Mouse (Mus musculus) CD4-positive, CD25-positive, alpha-beta regulatory T cell, adult 4 months (primary cell): ENCODE results near the gene Zfp866. TPM values are rescaled to one million over a fixed set of nuclear protein-coding genes. Genes with fewer than 3 reads are reported as not detected.

ENCODE experiments used
- ATAC-seq: one replicate; pipeline ENCODE4 v1.8.0; 2017
- polyA plus RNA-seq, 2 experiments: library from polyadenylated mRNA; unstranded; fragments of 100-300 nt; shearing (Covaris generic); gene quantifications; one replicate each; pipeline ENCODE4 v1.2.1; 2017

Zfp866 gene
- polyA plus RNA-seq, result 10 to 100 TPM; 16.4 to 23.9 TPM

DNA sequence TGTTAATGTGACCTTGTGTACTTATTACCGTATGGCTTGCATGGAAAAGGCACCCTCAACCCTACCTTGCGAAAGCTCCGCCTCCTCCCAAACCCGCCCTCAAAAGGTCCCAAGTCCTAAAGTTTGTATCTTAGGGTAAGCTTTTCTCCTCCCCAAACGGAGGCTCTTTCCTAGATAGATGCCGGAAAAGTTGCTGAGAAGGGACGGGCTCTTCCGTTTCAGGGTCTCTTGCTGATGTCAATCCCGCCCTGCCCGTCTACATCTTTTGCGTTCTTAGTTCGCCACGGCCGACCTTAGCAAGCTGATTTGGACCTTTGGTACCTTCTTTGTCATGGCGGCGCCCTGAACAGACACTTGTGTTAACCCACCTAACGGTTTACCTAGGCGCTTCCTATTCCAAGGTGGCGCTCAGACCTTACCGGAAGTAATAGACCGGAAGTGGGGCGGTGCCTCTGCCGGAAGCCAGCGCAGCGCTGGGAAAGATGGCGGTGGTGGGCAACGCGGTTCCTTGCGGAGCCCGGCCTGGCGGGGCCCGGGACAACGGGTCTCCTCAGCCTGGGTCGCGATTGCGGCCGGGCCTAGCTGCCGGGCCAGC is at the start of gene Zfp866, which contains the start of gene Atp13a1:
Gene Zfp866, minus strand, starts transcription at position 406 of the 595 bp plus-strand sequence.
Gene Atp13a1, plus strand, starts transcription at position 391 of the 595 bp plus-strand sequence.
- ATAC-seq, result peak; percentile 97

DNA sequence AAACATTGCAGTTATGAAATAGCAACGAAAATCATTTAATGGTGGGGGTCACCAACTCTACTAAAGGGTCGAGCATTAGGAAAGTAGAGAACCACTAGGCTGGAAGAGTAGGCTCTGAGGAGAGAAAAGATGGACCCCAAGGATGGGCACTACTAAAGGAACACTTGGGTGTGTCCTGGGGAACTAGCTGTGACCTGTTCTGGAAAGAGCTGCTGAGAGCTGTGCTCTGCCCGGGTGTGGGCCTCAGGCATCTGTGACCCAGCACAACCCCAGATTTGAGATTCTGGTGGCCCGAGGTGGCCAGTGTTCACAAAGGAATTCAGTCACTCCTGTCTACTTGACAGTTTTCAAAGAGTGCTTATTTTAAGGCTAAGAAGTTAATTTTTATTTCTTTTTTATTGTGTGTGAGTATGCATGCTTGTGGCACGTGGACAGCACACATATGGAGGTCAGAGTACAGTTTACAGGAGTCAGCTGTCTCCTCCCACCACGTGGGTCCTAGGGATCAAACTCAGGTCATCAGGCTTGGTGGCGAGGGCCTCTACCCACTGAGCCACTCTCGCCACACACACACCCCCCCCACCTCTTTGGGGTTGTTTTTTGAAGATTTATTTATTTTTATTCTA is 46.2 kb upstream of the Zfp866 start:
- ATAC-seq, result no peak

DNA sequence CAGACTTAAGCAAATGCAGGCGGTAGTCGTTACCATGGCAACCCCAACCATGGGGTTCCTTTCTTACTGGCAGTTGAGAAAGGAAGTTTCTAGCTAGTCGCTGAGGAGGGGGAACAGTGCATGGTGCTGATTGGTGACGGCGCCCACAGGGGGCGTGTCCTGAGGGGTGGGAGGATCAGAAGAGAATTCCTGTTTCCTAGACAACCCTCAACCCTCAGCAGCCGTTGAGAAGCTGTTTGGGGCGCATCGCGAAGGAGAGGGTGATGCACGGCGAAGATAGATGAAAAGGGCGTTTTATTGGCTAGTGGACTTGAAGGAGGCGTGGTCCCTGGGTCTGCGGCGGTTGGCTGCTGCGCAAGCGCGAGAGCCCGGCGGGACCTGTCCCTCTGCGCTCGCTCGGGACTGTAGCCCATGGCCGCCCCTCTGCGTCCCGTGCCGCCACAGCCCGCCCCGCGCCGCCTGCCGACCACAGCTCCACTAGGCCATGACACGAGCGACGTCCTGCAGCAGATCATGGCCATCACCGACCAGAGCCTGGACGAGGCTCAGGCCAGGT is 41.4 kb upstream of the Zfp866 start, which contains the start of gene Pbx4:
Gene Pbx4, plus strand, starts transcription at position 194 of the 556 bp plus-strand sequence.
- ATAC-seq, result peak; percentile 97

DNA sequence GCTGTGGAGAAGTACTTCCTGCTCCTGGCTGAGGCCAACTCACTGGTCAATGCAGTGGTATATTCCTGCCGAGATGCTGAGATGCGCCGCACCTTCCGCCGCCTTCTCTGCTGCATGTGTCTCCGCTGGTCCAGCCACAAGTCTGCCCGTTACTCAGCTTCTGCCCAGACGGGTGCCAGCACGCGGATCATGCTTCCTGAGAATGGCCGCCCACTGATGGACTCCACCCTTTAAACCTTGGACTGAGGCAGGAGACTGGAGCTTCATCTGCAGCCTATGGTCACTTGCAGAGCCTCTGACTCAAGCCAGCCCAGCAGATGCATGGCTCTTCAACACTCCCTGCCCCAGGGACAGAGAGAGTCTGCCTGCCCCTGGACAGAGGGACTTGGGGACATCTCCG is 35.4 kb upstream of the Zfp866 start:
- no peak for ATAC-seq

DNA sequence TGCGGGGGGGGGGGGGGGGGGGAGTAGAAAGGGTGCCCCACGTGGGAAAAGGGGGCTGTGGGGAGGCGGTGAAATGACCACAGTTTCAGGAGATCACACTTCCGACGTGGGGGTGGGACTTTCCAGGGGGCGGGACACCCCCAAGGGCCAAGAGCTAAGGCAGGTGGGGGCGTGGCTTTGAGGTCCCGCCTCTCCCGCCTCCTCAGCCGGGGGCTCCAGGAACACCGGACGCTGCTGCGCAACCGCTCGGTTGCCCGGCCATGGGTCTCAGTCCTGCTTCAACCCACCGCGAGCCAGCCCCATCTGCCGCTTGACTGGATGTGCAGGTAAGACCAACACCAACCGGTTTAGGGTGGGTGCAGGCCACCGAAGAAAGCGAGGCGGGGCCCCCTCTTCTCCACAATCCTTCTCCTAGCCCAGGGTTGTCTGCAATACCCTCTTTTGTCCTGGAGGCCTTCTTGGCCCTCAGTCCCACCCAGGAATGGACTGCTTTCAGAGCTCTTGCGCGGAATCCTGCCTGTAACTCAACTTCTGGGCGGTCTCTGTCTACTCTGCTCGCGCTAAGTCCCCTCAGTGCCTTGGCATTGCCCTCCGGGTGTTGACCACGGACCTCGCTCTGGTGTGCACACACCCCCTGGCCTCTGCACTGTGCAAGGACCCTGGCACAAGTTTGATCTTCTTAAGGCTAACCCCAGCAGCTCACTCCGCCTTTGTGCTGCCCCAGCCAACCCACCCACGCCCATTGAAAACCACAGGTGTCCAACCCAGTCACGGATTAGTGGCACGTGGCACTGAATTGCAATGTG is 31.6 kb upstream of the Zfp866 start, which contains the start of gene Lpar2:
Gene Lpar2, plus strand, starts transcription at position 44 of the 806 bp plus-strand sequence.
- peak; percentile 69 for ATAC-seq

DNA sequence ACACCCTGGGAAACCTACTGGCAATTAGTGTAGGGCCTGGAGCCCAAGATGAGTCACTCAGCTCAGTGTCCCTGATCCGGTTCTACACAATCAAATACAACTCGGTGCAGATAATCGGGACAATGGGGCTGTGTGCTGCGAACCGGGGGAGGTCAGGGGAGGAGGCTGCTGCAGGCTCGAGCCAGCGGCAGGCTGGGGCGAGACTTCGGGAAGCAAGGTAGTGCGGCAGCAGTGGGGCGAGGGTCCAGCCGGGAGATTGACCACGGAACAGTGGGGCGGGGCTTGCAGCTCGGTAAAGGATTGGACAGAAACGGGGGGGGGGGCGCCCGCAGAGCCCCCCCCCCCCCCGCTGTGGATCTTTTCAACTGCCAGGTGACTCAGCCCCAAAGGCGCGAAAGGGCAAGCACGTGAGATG is 31.0 kb upstream of the Zfp866 start:
- no peak for ATAC-seq

DNA sequence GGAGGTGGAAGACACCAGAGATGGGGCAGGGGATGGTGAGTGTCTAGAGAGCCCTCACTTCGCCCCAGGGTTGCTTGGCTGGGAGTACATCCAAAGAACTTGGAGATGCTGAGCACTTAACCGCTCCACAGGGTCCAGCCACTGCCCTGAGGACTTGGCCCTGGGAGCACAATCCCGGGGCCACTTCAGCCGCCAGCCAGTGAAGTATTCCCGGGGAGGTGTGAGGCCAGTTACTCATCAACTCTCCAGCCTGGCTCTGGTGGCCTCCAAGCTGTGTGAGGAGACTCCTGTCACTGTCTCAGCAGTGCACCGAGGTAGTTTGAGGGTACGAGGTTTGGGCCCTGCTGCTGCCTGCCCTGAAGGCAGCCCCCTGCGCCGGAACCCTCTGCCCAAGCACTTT is 29.5 kb upstream of the Zfp866 start:
- ATAC-seq, result no peak

DNA sequence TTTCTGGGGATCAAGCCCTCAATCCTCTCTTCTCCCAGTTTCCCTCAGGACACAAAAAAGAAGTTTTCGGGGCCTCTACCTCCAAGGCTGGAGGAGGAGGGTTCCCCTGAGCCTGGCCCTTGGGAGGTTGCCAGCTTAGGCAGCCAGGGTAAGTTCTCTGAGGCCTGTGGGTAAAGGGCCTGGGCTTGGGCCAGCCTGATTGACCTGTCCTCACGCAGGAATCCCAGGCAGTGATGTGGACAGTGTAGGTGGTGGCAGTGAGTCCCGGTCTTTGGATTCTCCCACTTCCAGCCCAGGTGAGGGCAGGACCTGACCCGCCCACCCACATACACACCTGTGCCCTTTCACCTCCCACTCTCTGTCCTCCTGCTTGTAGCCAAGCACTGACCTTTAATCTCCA is 24.4 kb upstream of the Zfp866 start:
- no peak for ATAC-seq

DNA sequence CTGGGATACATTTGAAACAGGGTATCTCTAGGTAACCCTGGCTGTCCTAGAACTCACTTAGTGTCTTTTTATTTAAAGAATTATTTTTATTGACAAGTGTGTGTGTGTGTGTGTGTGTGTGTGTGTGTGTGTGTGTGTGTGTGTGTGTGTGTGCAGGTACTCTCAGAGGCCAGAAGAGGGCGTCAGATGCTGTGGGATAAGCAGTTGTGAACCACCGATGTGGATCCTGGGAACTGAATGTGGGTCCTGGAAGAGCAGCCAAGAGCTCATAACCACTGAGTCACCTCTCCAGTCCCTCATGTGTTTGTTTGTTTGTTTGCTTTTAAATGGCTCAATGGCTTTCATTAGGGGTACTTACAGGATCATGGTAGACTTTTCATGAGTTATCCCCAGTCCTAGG is 23.9 kb upstream of the Zfp866 start:
- ATAC-seq, result no peak

DNA sequence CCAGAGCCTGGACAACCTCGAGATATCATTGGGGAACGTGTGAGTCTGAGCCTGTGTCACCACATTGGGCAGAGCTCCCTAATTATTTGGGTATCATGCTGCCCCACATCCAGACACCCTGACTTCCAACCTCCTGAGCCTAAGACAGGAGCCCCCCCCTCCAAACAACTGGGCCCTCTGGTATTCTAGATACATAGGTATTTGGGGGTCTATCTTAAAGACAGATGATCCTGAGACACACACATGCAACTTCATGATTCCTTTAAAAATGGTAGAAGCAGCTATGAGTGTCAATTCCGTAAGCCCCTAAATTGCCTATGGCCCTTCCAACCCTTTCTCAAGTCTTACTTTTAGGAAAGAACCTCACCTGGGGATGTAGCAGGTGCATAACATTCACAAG is 18.8 kb upstream of the Zfp866 start:
- ATAC-seq, result no peak

DNA sequence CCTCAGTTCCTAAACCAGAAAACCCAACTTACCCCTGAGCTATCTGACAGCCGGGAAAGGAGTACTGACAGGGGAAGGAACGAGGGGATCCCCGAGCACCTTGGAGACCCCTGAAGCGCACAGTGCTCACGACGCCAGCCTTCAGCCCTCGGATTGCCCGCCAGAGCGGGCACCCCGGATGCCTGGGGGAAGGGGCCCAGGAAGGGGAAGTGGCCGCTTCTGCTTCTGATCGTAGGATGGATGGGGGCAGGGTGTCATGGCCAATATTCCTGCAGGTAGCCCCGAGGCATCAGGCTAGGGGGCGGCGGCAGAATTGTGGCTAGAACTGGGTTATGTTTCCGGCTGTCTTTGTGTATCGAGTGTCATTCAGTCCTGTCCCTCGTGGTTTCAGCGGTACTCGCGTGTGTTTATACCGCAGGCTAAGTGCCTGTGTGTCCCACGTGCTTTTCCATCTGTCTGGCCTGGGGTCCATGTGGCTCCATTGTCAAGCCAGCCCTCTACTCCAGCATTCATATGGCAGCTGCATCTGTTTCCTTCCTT is 18.0 kb upstream of the Zfp866 start:
- ATAC-seq, result peak; percentile 72

DNA sequence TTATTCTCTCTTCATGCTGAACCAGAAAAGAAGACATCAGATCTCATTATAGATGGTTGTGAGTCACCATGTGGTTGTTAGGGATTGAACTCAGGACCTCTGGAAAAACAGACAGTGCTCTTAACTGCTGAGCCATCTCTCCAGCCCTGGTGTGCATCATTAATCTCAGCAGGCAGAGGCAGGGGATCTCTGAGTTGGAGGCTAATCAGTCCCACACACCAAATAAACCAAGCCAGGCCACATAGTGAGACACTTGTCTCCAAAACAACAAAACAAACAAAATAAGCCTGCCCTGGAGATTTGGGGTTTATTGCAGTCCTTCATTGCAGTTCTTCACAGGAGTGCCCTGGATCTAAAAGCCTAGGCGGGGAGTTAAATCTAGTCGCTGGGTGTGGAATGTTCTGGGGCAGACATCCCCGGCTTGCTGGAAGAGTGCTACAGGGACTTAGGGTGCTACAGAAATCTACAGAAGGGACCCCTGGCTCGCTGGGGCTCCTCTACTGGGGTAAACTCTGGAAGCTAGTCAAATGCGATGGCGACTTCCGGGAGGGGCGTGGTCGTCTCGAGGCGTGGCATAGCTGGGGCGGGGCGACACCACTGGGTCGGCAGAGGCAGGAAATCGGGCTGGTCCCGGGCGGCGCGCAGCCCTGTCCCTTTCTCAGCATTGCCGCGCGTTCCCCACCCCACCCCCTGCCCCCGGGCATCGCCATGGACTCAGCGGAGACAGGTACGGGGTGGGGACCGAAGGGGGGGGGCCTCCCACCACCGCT is 17.3 kb upstream of the Zfp866 start, which contains the start of gene Gmip:
Gene Gmip, plus strand, starts transcription at position 586 of the 770 bp plus-strand sequence.
- ATAC-seq, result peak; percentile 91

DNA sequence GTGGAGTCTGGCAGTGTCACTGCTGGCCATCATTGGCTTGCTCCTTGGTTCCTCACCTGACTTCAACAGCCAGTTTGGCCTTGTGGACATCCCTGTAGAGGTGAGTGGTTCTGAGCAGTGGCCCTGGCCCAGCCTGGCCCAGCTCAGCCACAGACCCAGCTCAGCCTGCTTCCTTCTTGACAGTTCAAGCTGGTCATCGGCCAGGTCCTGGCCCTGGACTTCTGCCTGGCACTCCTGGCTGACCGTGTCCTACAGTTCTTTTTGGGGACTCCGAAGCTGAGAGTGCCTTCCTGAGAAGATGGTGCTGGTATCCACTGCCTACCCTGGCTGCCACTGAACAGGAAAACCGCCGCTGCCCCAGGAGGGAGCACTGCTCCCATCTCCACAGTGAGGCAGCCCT is 16.3 kb upstream of the Zfp866 start:
- no peak for ATAC-seq

DNA sequence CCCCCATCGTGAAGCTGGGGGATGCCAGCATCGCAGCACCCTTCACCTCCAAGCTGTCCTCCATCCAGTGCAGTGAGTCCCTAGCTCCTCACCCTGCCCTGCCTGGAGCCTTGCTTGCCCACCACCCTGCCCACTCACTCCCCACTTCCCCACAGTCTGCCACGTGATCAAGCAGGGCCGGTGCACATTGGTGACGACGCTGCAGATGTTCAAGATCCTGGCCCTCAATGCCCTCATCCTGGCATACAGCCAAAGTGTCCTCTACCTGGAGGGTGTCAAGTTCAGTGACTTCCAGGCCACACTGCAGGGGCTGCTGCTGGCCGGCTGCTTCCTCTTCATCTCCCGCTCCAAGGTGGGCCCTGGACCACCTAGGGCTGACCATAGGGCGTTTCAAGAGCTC is 14.5 kb upstream of the Zfp866 start:
- ATAC-seq, result no peak

DNA sequence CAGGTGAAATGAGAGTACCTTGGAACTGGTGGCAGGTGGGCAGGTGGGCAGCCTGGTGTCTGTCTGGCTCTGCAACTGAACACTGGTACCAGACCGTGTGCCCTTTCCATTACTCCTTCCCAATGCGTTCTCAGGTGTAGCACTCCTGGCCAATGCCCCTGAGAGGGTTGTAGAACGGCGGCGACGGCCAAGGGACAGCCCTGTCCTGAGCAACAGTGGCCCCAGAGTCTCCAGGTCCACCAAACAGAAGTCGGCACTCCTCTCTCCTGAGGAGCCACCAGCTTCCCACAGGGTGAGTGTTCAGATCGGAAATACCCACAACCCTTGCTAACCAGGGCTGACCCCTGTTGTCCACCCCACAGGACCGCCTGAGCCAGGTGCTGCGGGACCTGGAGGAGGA is 14.1 kb upstream of the Zfp866 start:
- no peak for ATAC-seq

DNA sequence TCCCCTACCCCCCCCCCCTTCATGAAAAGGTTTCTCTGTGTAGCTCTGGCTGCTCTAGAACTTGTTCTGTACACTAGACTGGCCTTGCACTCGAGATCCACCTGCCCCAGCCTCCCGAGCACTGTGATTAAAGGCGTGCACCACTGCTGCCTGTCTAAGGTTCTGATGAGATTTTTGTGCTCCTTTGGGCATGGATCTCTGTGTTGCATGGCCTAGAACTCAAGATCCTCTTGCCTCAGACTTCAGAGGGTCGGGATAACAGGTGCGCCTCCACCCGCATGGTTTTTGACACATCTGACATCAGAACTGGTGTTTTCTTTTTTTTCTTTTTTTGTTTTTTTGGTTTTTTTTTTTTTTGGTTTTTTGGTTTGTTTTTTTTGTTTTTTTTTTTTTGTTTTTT is 13.6 kb upstream of the Zfp866 start:
- ATAC-seq, result no peak

DNA sequence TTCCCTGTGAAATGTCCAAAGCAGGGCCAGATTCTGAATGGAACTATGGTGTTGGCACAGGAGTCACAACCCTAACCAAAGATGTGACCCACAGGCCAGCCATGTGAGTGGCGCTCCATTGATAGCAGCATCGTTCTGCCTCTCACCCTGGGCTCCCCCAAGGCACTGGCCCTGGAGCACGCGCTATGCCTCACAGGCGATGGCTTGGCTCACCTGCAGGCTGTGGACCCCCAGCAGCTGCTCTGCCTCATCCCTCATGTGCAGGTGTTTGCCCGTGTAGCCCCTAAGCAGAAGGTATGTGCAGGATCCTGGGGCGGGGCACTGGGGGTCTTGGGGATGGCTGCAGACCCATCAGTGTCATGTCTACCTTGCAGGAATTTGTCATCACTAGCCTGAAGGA is 12.4 kb upstream of the Zfp866 start:
- no peak for ATAC-seq

DNA sequence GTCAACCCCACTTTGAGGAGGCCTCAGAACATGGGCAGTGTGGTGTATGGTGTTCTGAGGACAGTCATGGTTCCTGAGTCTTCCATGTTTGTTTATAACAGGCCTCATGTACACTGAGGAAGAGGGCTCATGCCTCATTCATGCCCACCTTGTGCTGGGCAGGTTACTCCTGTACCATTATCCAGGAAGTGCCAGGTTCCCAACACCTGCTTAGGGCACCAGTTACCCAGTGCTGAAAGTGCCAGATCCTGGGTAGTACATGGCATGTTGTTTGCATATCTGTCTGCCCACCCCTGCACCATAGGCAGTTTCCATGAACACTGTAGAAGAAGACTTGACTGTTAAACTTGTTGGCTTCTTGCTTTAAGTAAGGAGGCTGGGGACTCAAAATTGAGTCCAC is 11.2 kb upstream of the Zfp866 start:
- ATAC-seq, result no peak

DNA sequence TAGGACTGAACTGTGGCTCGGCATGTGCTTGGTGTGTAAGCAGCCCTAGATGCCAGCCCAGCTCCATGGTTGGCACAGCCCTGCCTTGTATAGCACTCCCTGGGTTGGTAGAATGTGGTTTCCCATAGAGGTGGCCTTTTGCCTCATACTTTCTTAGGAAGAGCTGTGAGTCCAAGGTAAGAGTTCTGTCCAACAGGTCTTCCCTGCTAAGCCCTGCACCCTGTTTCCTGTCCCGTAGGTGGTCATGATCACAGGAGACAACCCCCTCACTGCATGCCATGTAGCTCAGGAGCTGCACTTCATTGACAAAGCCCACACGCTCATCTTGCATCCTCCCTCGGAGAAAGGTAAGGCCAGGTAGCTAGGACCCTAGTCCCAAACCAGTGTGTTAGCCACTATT is 10.8 kb upstream of the Zfp866 start:
- no peak for ATAC-seq

DNA sequence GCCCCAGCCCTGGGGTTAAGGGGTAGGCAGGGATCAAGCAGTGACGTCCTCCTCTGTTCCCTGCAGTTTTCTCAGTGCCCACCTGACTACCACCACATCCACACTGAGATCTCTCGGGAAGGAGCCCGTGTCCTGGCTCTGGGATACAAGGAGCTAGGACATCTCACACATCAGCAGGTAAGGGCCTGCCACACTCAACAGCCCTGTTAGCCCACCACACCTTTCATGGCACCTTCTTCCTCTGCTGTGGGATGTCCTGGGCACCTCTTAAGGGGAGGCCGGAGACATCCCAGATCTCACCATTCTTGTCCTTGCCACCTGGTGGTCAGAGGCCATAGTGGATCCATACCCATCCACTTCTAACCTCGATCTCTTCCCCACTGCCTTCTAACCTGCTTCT is 9.0 kb upstream of the Zfp866 start:
- ATAC-seq, result no peak

DNA sequence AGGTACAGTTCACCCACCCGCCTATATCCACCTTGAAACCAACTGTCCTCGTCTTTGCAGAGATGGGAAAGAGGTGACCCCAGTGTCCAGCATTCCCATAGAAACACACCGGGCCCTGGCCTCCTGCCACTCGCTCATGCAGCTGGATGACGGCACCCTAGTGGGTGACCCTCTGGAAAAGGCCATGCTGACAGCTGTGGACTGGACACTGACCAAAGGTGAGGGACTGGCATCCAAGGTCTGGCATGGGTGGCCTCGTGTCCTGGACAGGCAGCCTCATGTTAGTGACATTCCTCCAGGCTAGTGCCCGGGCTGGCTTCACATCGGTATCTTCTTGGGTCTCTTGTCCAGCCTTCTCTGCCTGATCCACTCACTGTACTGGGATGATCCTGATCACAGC is 8.3 kb upstream of the Zfp866 start:
- ATAC-seq, result no peak

DNA sequence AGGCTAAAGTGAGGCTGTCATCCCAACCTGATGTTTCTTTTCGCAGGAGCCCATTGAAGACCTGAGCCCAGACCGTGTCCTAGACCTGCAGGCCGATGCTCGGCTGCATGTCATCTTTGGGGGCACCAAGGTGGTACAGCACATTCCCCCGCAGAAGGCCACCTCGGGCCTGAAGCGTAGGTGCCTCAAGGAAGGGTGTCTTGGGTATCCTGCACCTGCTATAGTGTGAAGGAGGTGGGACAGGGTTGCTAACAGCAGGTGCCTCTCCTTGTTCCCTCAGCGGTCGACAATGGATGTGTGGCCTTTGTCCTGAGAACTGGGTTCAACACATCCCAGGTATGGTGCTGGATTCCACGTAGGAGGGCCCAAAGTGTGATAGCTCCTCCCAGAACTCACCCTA is 6.7 kb upstream of the Zfp866 start:
- ATAC-seq, result no peak
